Mouse (Mus musculus): ENCODE data around the gene Mbd3l2. TPM values are rescaled to one million over a fixed set of nuclear protein-coding genes. Genes with fewer than 3 reads are reported as not detected.

Gene Mbd3l2
- not detected in 2 replicates for polyA plus RNA-seq (2012; rRNA removed)

GRCm38 (mm10) chr9:18430354-18430753 lies at the start of gene Mbd3l2:
TSS of gene Mbd3l2 (plus strand) at chr9:18430654.

DNA sequence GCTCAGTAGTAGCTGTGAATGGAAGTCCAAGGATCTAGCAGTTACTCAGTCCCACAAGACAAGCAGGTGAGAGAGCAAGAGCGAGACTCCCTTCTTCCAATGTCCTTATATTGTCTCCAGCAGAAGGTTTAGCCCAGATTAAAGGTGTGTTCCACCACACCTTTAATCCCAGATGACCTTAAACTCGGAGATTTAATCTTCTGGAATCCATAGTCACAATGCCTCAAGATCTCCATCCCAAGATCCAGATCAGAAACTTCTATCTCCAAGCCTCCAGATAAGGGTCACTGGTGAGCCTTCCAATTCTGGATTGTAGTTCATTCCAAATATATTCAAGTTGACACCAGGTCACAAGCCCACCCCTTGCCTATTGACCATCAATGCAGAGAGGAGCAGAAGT lies 27.6 kb upstream of the Mbd3l2 start, which contains the start of gene Naalad2:
TSS of gene Naalad2 (minus strand) at position 101 of the 400 bp plus-strand sequence.

GRCm38 (mm10) chr9:18404118-18404517 lies 26.3 kb upstream of the Mbd3l2 start, which contains the start of gene Ubtfl1:
TSS of gene Ubtfl1 (plus strand) at chr9:18404418.

DNA sequence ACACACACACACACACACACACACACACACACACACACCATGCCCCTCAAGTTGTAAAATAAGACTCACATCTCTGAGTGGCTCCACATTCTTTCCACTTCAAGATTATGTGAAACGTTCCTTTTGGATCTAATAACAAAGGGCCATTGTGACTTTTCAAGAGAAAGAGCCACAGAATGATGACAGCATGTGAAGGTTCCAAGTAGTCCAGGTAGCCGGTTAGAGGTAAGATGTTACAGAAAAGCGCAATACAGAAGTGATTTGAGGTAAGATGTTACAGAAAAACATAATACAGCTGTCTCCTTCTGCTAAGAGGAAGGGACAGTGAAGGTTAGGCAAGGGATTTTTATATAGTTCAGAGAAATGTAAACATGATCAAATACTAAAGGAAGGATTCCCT lies 47.7 kb downstream of the Mbd3l2 start, which contains the start of the genes Zfp558 and Mbd3l1:
TSS of gene Zfp558 (minus strand) at position 101 of the 400 bp plus-strand sequence.
TSS of gene Mbd3l1 (plus strand) at position 192 of the 400 bp plus-strand sequence.

Other genes with a start within 250 kb of the Mbd3l2 start
- gene Chordc1, start 138.5 kb upstream of the Mbd3l2 start, polyA plus RNA-seq (2012; rRNA removed), result 8.1 and 14.6 TPM in 2 replicates
- gene Naalad2, start 27.7 kb upstream of the Mbd3l2 start, polyA plus RNA-seq (2012; rRNA removed), result not detected in 2 replicates
- gene Ubtfl1, start 26.2 kb upstream of the Mbd3l2 start, polyA plus RNA-seq (2012; rRNA removed), result not detected in 2 replicates
- gene Zfp558, start 47.6 kb downstream of the Mbd3l2 start, polyA plus RNA-seq (2012; rRNA removed), result not detected in 2 replicates
- gene Mbd3l1, start 47.7 kb downstream of the Mbd3l2 start, polyA plus RNA-seq (2012; rRNA removed), result not detected in 2 replicates
- 0.15 and 0.22 TPM in 2 replicates for gene Muc16, start 243.9 kb downstream of the Mbd3l2 start, polyA plus RNA-seq (2012; rRNA removed)